Mouse (Mus musculus): ENCODE measurements at regions not wholly inside any gene's neighbourhood (a gene's known extent, or its start where the extent isn't known, plus 50 kb on each side); places are given as distances from the start of the nearest gene placed in this dataset.
A peak's percentile ranks its signal among the peaks of the same experiment; 100 is the strongest.

GRCm38 (mm10) chr2:147293294-147293688 is 68.4 kb upstream of the Pax1 start:
- Histone ChIP-seq H3K9ac (replicated peaks; ENCODE audit: low read length) (no peak overlapping the region), H3K4me3 (ENCODE audit: low read depth, low read length) (no peak overlapping the region), H3K27me3 (ENCODE audit: control insufficient read depth, insufficient read depth, low read length) (no peaks in the 10 kb centered on the region), H3K9me3 (replicated peaks; ENCODE audit: control insufficient read depth, low read length) (no peaks in the 10 kb centered on the region), H3K4me2 (ENCODE audit: low read depth, low read length) (no peak overlapping the region), H3K4me1 (ENCODE audit: control insufficient read depth, insufficient read depth, low read length) (no peaks in the 10 kb centered on the region), H3K36me3 (replicated peaks; ENCODE audit: control insufficient read depth, insufficient read depth, low read depth, low read length) (no peaks in the 10 kb centered on the region), H3K27ac (replicated peaks; ENCODE audit: low read depth, low read length) (no peak overlapping the region)
- ATAC-seq (replicated peaks; ENCODE audit: insufficient number of reproducible peaks, low FRiP score, low TSS enrichment, low read depth) = no peak
- WGBS = 62% methylated on average over 3 of the region's 3 CpGs
- no peak for DNase-seq (ENCODE audit: low spot score)

- no peaks in the 10 kb centered on the region for H3K27me3 ChIP-seq (ENCODE audit: control insufficient read depth, insufficient read depth, low read length)
- no peak for DNase-seq (ENCODE audit: low spot score)
- no peak for ATAC-seq (replicated peaks; ENCODE audit: insufficient number of reproducible peaks, low FRiP score, low TSS enrichment, low read depth)
- no peaks in the 10 kb centered on the region for H3K36me3 ChIP-seq (replicated peaks; ENCODE audit: control insufficient read depth, insufficient read depth, low read depth, low read length)
- no peaks in the 10 kb centered on the region for H3K4me1 ChIP-seq (ENCODE audit: control insufficient read depth, insufficient read depth, low read length)
- no peak overlapping the region for H3K4me2 ChIP-seq (ENCODE audit: low read depth, low read length)
- no peak overlapping the region for H3K27ac ChIP-seq (replicated peaks; ENCODE audit: low read depth, low read length)
- H3K9me3 ChIP-seq (replicated peaks; ENCODE audit: control insufficient read depth, low read length) = no peaks in the 10 kb centered on the region
- H3K9ac ChIP-seq (replicated peaks; ENCODE audit: low read length) = no peak overlapping the region
- WGBS = 45% methylated on average over 11 of the region's 11 CpGs
- H3K4me3 ChIP-seq (ENCODE audit: low read depth, low read length) = no peak overlapping the region
These were observed 69.1 kb upstream of the Pax1 start for GRCm38 (mm10) chr2:147292387-147293293.

DNA sequence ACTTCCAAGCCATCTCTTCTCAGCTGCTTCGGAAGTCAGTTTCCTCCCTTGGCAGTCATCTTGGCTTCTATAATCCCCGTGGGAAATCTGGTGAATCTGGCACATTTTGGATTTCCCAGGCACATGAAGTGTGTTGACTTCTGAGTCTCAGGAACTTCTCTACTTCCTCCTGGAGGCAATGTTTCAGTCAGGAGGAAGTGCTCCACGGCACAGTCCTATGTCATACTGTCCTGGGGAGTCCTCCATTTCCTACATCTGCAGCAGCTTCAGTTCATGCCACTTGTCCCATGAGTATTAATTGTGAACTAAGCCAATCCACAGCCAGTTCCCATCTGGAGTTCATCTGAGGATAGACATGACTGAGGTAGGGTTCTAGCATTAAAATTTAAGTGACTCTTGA is 78.3 kb upstream of the Pax1 start:
- Histone ChIP-seq H3K27me3 (ENCODE audit: control insufficient read depth, insufficient read depth, low read length) (no peaks in the 10 kb centered on the region), H3K9me3 (replicated peaks; ENCODE audit: control insufficient read depth, low read length) (no peaks in the 10 kb centered on the region), H3K36me3 (replicated peaks; ENCODE audit: control insufficient read depth, insufficient read depth, low read depth, low read length) (no peaks in the 10 kb centered on the region), H3K9ac (replicated peaks; ENCODE audit: low read length) (no peak overlapping the region), H3K27ac (replicated peaks; ENCODE audit: low read depth, low read length) (no peak overlapping the region), H3K4me2 (ENCODE audit: low read depth, low read length) (no peak overlapping the region), H3K4me3 (ENCODE audit: low read depth, low read length) (no peak overlapping the region), H3K4me1 (ENCODE audit: control insufficient read depth, insufficient read depth, low read length) (no peaks in the 10 kb centered on the region)
- WGBS = 69% methylated on average over 3 of the region's 3 CpGs
- ATAC-seq (replicated peaks; ENCODE audit: insufficient number of reproducible peaks, low FRiP score, low TSS enrichment, low read depth) (no peak), DNase-seq (ENCODE audit: low spot score) (no peak)

- Histone ChIP-seq H3K9ac (replicated peaks; ENCODE audit: low read length) (no peak overlapping the region), H3K27me3 (ENCODE audit: control insufficient read depth, insufficient read depth, low read length) (no peaks in the 10 kb centered on the region), H3K4me1 (ENCODE audit: control insufficient read depth, insufficient read depth, low read length) (no peaks in the 10 kb centered on the region), H3K27ac (replicated peaks; ENCODE audit: low read depth, low read length) (no peak overlapping the region), H3K9me3 (replicated peaks; ENCODE audit: control insufficient read depth, low read length) (no peaks in the 10 kb centered on the region), H3K36me3 (replicated peaks; ENCODE audit: control insufficient read depth, insufficient read depth, low read depth, low read length) (no peaks in the 10 kb centered on the region), H3K4me3 (ENCODE audit: low read depth, low read length) (no peak overlapping the region), H3K4me2 (ENCODE audit: low read depth, low read length) (no peak overlapping the region)
- 85% methylated on average over 4 of the region's 4 CpGs for WGBS
- ATAC-seq (replicated peaks; ENCODE audit: insufficient number of reproducible peaks, low FRiP score, low TSS enrichment, low read depth) (no peak), DNase-seq (ENCODE audit: low spot score) (no peak)
These were observed 83.6 kb upstream of the Nkx2-2 start for GRCm38 (mm10) chr2:147277636-147278035.

DNA sequence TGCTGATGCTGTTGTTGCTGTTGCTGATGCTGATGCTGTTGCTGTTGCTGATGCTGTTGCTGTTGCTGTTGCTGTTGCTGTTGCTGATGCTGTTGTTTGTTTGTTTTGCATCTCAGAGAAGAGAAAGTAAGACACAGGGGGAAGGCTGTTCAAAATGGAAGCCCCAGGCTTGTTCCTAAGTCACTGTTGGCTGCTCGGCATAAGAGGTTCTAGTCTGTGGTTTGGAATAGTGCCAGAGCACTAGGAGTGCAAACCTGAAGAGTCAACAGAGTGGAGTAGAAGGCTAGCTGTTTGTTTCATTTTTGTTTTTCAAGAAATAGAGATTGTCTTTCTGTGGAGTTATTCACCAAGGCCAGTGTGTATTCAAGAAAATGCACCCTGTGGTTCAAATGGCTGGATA is 75.1 kb upstream of the Nkx2-2 start:
- ATAC-seq (replicated peaks; ENCODE audit: insufficient number of reproducible peaks, low FRiP score, low TSS enrichment, low read depth) (no peak), DNase-seq (ENCODE audit: low spot score) (no peak)
- Histone ChIP-seq H3K27me3 (ENCODE audit: control insufficient read depth, insufficient read depth, low read length) (no peaks in the 10 kb centered on the region), H3K4me3 (ENCODE audit: low read depth, low read length) (no peak overlapping the region), H3K27ac (replicated peaks; ENCODE audit: low read depth, low read length) (no peak overlapping the region), H3K9ac (replicated peaks; ENCODE audit: low read length) (no peak overlapping the region), H3K36me3 (replicated peaks; ENCODE audit: control insufficient read depth, insufficient read depth, low read depth, low read length) (no peaks in the 10 kb centered on the region), H3K4me1 (ENCODE audit: control insufficient read depth, insufficient read depth, low read length) (no peaks in the 10 kb centered on the region), H3K9me3 (replicated peaks; ENCODE audit: control insufficient read depth, low read length) (no peaks in the 10 kb centered on the region), H3K4me2 (ENCODE audit: low read depth, low read length) (no peak overlapping the region)
- WGBS = 86% methylated on average over 1 of the region's 1 CpGs

DNA sequence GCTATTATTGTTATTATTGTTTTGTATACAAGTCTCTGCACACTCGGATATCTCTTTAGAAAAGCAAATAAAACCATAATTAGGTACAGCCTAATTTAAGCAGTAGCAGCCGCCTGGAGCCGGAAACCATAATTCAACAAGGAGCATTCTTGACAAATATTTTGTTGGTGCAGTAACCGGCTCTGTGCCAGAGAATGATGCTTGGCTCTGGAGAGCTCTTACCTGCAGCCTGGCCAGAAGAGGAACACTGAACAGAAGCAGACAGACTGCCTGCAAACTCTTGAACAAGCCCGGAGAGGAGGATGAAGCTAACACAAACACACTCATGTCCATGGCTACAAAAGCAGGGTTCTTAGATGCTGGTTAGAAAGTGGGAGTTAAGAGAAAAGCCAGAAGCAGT is 73.9 kb upstream of the Nkx2-2 start:
- H3K27ac ChIP-seq (replicated peaks; ENCODE audit: low read depth, low read length) = no peak overlapping the region
- H3K36me3 ChIP-seq (replicated peaks; ENCODE audit: control insufficient read depth, insufficient read depth, low read depth, low read length) = no peaks in the 10 kb centered on the region
- WGBS = 53% methylated on average over 5 of the region's 5 CpGs
- ATAC-seq (replicated peaks; ENCODE audit: insufficient number of reproducible peaks, low FRiP score, low TSS enrichment, low read depth) = no peak
- no peaks in the 10 kb centered on the region for H3K9me3 ChIP-seq (replicated peaks; ENCODE audit: control insufficient read depth, low read length)
- H3K9ac ChIP-seq (replicated peaks; ENCODE audit: low read length) = no peak overlapping the region
- H3K27me3 ChIP-seq (ENCODE audit: control insufficient read depth, insufficient read depth, low read length) = no peaks in the 10 kb centered on the region
- H3K4me2 ChIP-seq (ENCODE audit: low read depth, low read length) = no peak overlapping the region
- no peak for DNase-seq (ENCODE audit: low spot score)
- H3K4me3 ChIP-seq (ENCODE audit: low read depth, low read length) = no peak overlapping the region
- no peaks in the 10 kb centered on the region for H3K4me1 ChIP-seq (ENCODE audit: control insufficient read depth, insufficient read depth, low read length)

DNA sequence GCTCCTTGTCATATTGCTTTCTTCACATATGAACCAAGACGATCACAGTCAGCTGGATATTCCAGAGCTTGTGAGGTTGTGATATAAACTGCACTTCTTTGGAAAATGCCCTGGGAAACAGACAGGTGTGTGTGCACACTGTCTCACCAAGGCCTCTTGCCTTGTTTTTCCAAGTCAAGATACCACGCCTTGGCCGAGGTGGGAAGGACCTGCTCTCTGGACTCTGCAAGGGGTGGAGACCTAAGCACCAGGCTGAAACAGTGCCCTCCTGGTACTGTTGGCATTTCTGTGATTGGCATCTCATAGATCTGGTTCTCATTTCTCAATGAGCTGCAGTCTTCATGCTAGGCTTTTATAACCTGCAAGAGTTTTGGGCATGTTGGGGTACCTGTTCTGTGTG is 73.2 kb upstream of the Nkx2-2 start:
- Histone ChIP-seq H3K4me3 (ENCODE audit: low read depth, low read length) (no peak overlapping the region), H3K36me3 (replicated peaks; ENCODE audit: control insufficient read depth, insufficient read depth, low read depth, low read length) (no peaks in the 10 kb centered on the region), H3K9me3 (replicated peaks; ENCODE audit: control insufficient read depth, low read length) (no peaks in the 10 kb centered on the region), H3K4me1 (ENCODE audit: control insufficient read depth, insufficient read depth, low read length) (no peaks in the 10 kb centered on the region), H3K4me2 (ENCODE audit: low read depth, low read length) (no peak overlapping the region), H3K9ac (replicated peaks; ENCODE audit: low read length) (no peak overlapping the region), H3K27me3 (ENCODE audit: control insufficient read depth, insufficient read depth, low read length) (no peaks in the 10 kb centered on the region), H3K27ac (replicated peaks; ENCODE audit: low read depth, low read length) (no peak overlapping the region)
- DNase-seq (ENCODE audit: low spot score) (no peak), ATAC-seq (replicated peaks; ENCODE audit: insufficient number of reproducible peaks, low FRiP score, low TSS enrichment, low read depth) (no peak)
- WGBS = 87% methylated on average over 3 of the region's 3 CpGs

DNA sequence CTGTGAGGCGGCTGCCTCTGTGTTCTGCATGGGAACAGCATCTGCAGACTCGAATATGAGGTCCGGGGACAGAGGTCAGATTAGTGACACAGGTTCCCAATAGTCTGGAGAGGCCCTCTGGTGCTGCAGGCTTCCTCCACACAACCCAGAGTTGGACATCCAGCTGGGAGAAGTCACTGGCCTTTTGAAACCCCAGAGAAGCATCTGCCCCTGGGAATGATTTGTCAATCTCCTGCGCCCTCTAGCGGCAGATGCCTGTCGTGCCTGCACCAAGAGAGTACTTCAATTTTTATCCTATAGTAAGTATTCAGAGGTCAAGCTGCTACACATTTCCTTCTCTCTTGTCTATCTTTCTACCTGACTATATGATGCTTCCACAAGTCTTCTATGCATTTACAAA is 62.7 kb upstream of the Nkx2-2 start:
- Histone ChIP-seq H3K4me2 (ENCODE audit: low read depth, low read length) (no peak overlapping the region), H3K27me3 (ENCODE audit: control insufficient read depth, insufficient read depth, low read length) (no peaks in the 10 kb centered on the region), H3K4me1 (ENCODE audit: control insufficient read depth, insufficient read depth, low read length) (no peaks in the 10 kb centered on the region), H3K4me3 (ENCODE audit: low read depth, low read length) (no peak overlapping the region), H3K36me3 (replicated peaks; ENCODE audit: control insufficient read depth, insufficient read depth, low read depth, low read length) (no peaks in the 10 kb centered on the region), H3K9me3 (replicated peaks; ENCODE audit: control insufficient read depth, low read length) (no peaks in the 10 kb centered on the region), H3K9ac (replicated peaks; ENCODE audit: low read length) (no peak overlapping the region), H3K27ac (replicated peaks; ENCODE audit: low read depth, low read length) (no peak overlapping the region)
- DNase-seq (ENCODE audit: low spot score) (peak; percentile 81), ATAC-seq (replicated peaks; ENCODE audit: insufficient number of reproducible peaks, low FRiP score, low TSS enrichment, low read depth) (no peak)
- WGBS = 17% methylated on average over 6 of the region's 6 CpGs

Measured in embryonic facial prominence, embryonic 11.5 days (tissue).